Mouse (Mus musculus) adipocyte (in vitro differentiated cells): ENCODE measurements around the gene Ror2.
A peak's percentile ranks its signal among the peaks of the same experiment; 100 is the strongest.
"Not testable (repeated sequence)": the region's sequence is repeated elsewhere in the genome, so short reads cannot be mapped to it uniquely, and the experiment has no call there.

ENCODE experiments used
- DNase-seq: peaks from one replicate; pipeline ENCODE4 v3.0.0-alpha.2; 2016; ENCODE audit warnings: low spot score

Gene Ror2

GRCm38 (mm10) chr13:53285756-53286361, at the start of gene Ror2:
Gene Ror2, minus strand, starts transcription at chr13:53286124.
- no peak for DNase-seq

GRCm38 (mm10) chr13:53333769-53334168, 47.8 kb upstream of the Ror2 start:
- no peak for DNase-seq

- DNase-seq, result peak; percentile 10
These were observed 44.3 kb upstream of the Ror2 start for GRCm38 (mm10) chr13:53330246-53330645.

GRCm38 (mm10) chr13:53325531-53325930, 39.6 kb upstream of the Ror2 start:
- DNase-seq, result peak; percentile 46

- no peak for DNase-seq
These were observed 37.7 kb upstream of the Ror2 start for GRCm38 (mm10) chr13:53323661-53324060.

GRCm38 (mm10) chr13:53320899-53321298, 35.0 kb upstream of the Ror2 start:
- DNase-seq, result no peak

- DNase-seq, result no peak
These were observed 30.8 kb upstream of the Ror2 start for GRCm38 (mm10) chr13:53316515-53317295.

- DNase-seq, result not testable (repeated sequence)
These were observed 29.8 kb upstream of the Ror2 start for GRCm38 (mm10) chr13:53315757-53316156.

- DNase-seq, result no peak
These were observed 24.5 kb upstream of the Ror2 start for GRCm38 (mm10) chr13:53310442-53310841.

- no peak for DNase-seq
These were observed 23.8 kb upstream of the Ror2 start for GRCm38 (mm10) chr13:53309661-53310160.

- no peak for DNase-seq
These were observed 23.2 kb upstream of the Ror2 start for GRCm38 (mm10) chr13:53309148-53309547.

- DNase-seq, result no peak
These were observed 20.9 kb upstream of the Ror2 start for GRCm38 (mm10) chr13:53306836-53307235.

GRCm38 (mm10) chr13:53305256-53305655, 19.3 kb upstream of the Ror2 start:
- no peak for DNase-seq

- DNase-seq, result no peak
These were observed 16.8 kb upstream of the Ror2 start for GRCm38 (mm10) chr13:53302688-53303087.

GRCm38 (mm10) chr13:53293065-53293464, 7.1 kb upstream of the Ror2 start:
- no peak for DNase-seq

- no peak for DNase-seq
These were observed 6.3 kb upstream of the Ror2 start for GRCm38 (mm10) chr13:53292244-53292643.

- DNase-seq, result no peak
These were observed 616 bp downstream of the Ror2 start for GRCm38 (mm10) chr13:53285261-53285755.

- no peak for DNase-seq
These were observed 1.2 kb downstream of the Ror2 start for GRCm38 (mm10) chr13:53284740-53285191.

- no peak for DNase-seq
These were observed 4.1 kb downstream of the Ror2 start for GRCm38 (mm10) chr13:53281604-53282396.

GRCm38 (mm10) chr13:53278908-53279307, 7.0 kb downstream of the Ror2 start:
- DNase-seq, result no peak

GRCm38 (mm10) chr13:53276381-53276780, 9.5 kb downstream of the Ror2 start:
- no peak for DNase-seq

GRCm38 (mm10) chr13:53275778-53276177, 10.1 kb downstream of the Ror2 start:
- no peak for DNase-seq
